Mouse (Mus musculus) forebrain, embryonic 10.5 days (tissue): ENCODE measurements around the gene Cd300ld. TPM values are rescaled to one million over a fixed set of nuclear protein-coding genes. Genes with fewer than 3 reads are reported as not detected.

Experiments
- polyA plus RNA-seq: library from polyadenylated mRNA; unstranded; fragments of >200 nt; fragmentation: Nextera tagmentation; extraction: Ambion mirVana; gene quantifications from 2 replicates; pipeline ENCODE4 v1.2.1, GENCODE M21; 2016

Gene Cd300ld
- polyA plus RNA-seq, 1 experiment from 2014 or later = 0.17 TPM

Other genes starting within 250 kb of the Cd300ld start
- gene Kif19a, start 224.5 kb downstream of the Cd300ld start, polyA plus RNA-seq = 0.33 and 0.71 TPM in 2 replicates
- 20.7 and 20.8 TPM in 2 replicates for gene Btbd17, start 194.0 kb downstream of the Cd300ld start, polyA plus RNA-seq
- gene Gpr142, start 191.0 kb downstream of the Cd300ld start, polyA plus RNA-seq = 0.21 TPM in 1 of 2 replicates, not detected in the other
- gene Gprc5c, start 138.8 kb downstream of the Cd300ld start, polyA plus RNA-seq = 31.7 and 32.3 TPM in 2 replicates
- gene Cd300a, start 99.9 kb downstream of the Cd300ld start, polyA plus RNA-seq = 0.42 and 1.3 TPM in 2 replicates
- not detected in 2 replicates for gene Cd300lb, start 55.5 kb downstream of the Cd300ld start, polyA plus RNA-seq
- gene Cd300c, start 20.8 kb downstream of the Cd300ld start, polyA plus RNA-seq = not detected in 2 replicates
- 0.20 and 0.41 TPM in 2 replicates for gene Cd300c2, start 12.0 kb upstream of the Cd300ld start, polyA plus RNA-seq
- not detected in 2 replicates for gene Cd300ld2, start 26.3 kb upstream of the Cd300ld start, polyA plus RNA-seq
- gene Cd300ld4, start 37.1 kb upstream of the Cd300ld start, polyA plus RNA-seq = not detected in 2 replicates
- not detected in 2 replicates for gene Cd300ld5, start 47.8 kb upstream of the Cd300ld start, polyA plus RNA-seq
- not detected in 2 replicates for gene Cd300ld3, start 58.5 kb upstream of the Cd300ld start, polyA plus RNA-seq
- gene Cd300e, start 72.3 kb upstream of the Cd300ld start, polyA plus RNA-seq = not detected in 2 replicates
- gene Rab37, start 101.5 kb upstream of the Cd300ld start, polyA plus RNA-seq = 0.76 and 0.90 TPM in 2 replicates
- gene Cd300lf, start 144.1 kb upstream of the Cd300ld start, polyA plus RNA-seq = 0.09 and 0.10 TPM in 2 replicates
- 36.6 and 38.1 TPM in 2 replicates for gene Slc9a3r1, start 173.4 kb upstream of the Cd300ld start, polyA plus RNA-seq
- 8.7 and 8.8 TPM in 2 replicates for gene Tmem104, start 197.6 kb upstream of the Cd300ld start, polyA plus RNA-seq
- 16.9 and 20.6 TPM in 2 replicates for gene Nat9, start 197.9 kb upstream of the Cd300ld start, polyA plus RNA-seq